Mouse (Mus musculus): ENCODE results near the gene Ms4a4a.

The Ms4a4a gene

DNA sequence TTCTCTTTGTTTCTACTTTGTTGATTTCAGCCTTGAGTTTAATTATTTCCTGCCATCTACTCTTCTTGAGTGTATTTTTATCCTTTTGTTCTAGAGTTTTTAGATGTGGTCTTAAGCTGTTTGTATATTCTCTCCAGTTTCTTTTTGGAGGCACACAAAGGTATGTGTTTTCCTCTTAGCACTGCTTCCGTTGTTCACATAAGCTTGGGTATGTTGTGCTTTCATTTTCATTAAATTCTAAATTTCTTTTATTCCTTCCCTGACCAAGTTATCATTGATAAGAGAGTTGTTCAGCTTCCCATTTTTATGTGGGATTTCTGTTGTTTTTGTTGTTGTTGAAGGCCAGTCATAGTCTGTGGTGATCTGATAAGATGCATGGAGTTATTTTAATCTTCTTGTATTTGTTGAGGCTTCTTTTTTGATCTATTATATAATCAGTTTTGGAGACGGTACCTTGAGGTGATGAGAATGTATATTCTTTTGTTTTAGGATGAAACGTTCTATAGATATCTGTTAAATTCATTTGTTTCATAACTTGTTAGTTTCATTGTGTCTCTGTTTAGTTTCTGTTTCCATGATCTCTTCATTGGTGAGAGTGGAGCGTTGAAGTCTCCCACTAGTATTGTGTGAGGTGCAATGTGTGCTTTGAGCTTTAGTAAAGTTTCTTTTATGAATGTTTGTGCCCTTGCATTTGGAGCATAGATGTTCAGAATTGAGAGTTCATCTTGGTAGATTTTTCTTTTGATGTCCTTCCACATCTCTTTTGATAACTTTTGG is 59.9 kb downstream of the Ms4a4a start:
- DNase-seq: no peak
